Mouse (Mus musculus): Measurements from ENCODE around the gene Capns2.

- no peak for TF ChIP-seq FLI1 (IDR thresholded peaks at IDR 0.05; ENCODE audit: low read length)
- TF ChIP-seq GATA1 (IDR thresholded peaks at IDR 0.05; ENCODE audit: borderline replicate concordance, low read length), result no peak
Observed at GRCm38 (mm10) chr8:92875795-92876194, 25.4 kb upstream of the Capns2 start.

Measured in megakaryocyte, embryonic 14.5 days (primary cell).